Mouse (Mus musculus) stomach, postnatal 0 days (tissue): ENCODE results near the gene Ssc4d.

Source experiments
- CTCF ChIP-seq: IDR thresholded peaks from 2 replicates; pipeline ENCODE4 v1.5.1; 2016; ENCODE audit warnings: antibody characterized with exemption, low read depth, mild to moderate bottlenecking, moderate library complexity
- EP300 ChIP-seq: optimal IDR thresholded peaks from 2 replicates; pipeline ENCODE3; 2016; ENCODE audit warnings: antibody characterized with exemption

DNA sequence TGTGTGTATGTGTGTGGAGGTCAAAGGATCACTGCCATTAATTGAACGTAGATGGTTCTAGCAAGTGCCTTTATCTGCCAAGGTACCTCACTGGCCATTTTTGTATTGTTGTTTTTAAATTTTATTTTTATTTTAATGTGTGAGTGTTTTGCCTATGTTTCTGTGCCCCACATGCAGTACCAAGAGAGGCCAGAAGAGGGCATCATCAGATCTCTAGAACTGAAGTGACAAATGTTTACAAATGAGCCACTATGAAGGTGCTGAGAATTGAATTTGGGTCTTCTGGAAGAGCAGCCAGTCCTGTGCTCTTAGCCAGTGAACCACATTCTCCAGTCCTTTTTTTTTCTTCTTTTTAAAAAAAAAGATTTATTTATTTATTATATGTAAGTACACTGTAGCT, 5.5 kb downstream of the Ssc4d start:
- peak; percentile 73 for TF ChIP-seq CTCF
- TF ChIP-seq EP300 = no peak
